Mouse (Mus musculus) ES-E14 (cell line): ENCODE measurements at regions not wholly inside any gene's neighbourhood (a gene's known extent, or its start where the extent isn't known, plus 50 kb on each side); places are given as distances from the start of the nearest gene placed in this dataset.

Source experiments
- DNase-seq: peaks from one replicate; pipeline ENCODE4 v3.0.0-alpha.2; 2013; ENCODE audit warnings: low read depth, low spot score
- H3K27ac ChIP-seq: 2 replicates; pipeline ENCODE4 v1.5.1; 2012; ENCODE audit warnings: low read depth, mild to moderate bottlenecking, low read length, moderate library complexity, mixed read lengths; ENCODE audit not compliant: poor library complexity, insufficient read depth, severe bottlenecking
- H3K36me3 ChIP-seq: 2 replicates; pipeline ENCODE4 v1.6.1; 2012; ENCODE audit warnings: mild to moderate bottlenecking, low read length, moderate library complexity, mixed read lengths; ENCODE audit not compliant: control insufficient read depth, poor library complexity, insufficient read depth, severe bottlenecking
- H3K4me1 ChIP-seq, 2 experiments: fragments of 150-350 bp in 1 of 2; sonication (generic) in 1 of 2; 2 replicates each; pipeline ENCODE4 v1.6.1; 2012; ENCODE audit warnings: low read length in 2 of 2, mild to moderate bottlenecking in 1 of 2, mixed read lengths in 1 of 2; ENCODE audit not compliant: control insufficient read depth in 2 of 2, insufficient read depth in 2 of 2, poor library complexity in 1 of 2
- H3K4me3 ChIP-seq, 2 experiments: fragments of 150-350 bp in 1 of 2; sonication (generic) in 1 of 2; 2 replicates each; pipeline ENCODE4 v1.5.1; 2012; ENCODE audit warnings: low read length in 2 of 2, low read depth in 1 of 2, mild to moderate bottlenecking in 1 of 2, mixed read lengths in 1 of 2; ENCODE audit not compliant: insufficient read depth in 1 of 2, poor library complexity in 1 of 2, severe bottlenecking in 1 of 2
- H3K9ac ChIP-seq: 2 replicates; pipeline ENCODE4 v1.6.1; 2012; ENCODE audit warnings: low read depth, mild to moderate bottlenecking, low read length, mixed read lengths; ENCODE audit not compliant: poor library complexity, insufficient read depth, severe bottlenecking
- H3K9me3 ChIP-seq: fragments of 150-350 bp; sonication (generic); 2 replicates; pipeline ENCODE4 v1.6.1; 2012; ENCODE audit warnings: low read depth, mild to moderate bottlenecking, low read length; ENCODE audit not compliant: control insufficient read depth, insufficient read depth
- CHD2 ChIP-seq: IDR thresholded peaks from 2 replicates; pipeline ENCODE4 v1.6.1; 2014; ENCODE audit warnings: mild to moderate bottlenecking, low read depth, low read length, inconsistent platforms
- HCFC1 ChIP-seq: IDR thresholded peaks from 2 replicates; pipeline ENCODE4 v1.6.1; 2012; ENCODE audit warnings: low read length, inconsistent platforms, borderline replicate concordance; ENCODE audit not compliant: insufficient read depth
- MAFK ChIP-seq: IDR thresholded peaks from 2 replicates; pipeline ENCODE4 v1.6.1; 2014; ENCODE audit warnings: mild to moderate bottlenecking, low read depth, low read length, inconsistent platforms; ENCODE audit not compliant: insufficient read depth
- ZC3H11A ChIP-seq: IDR thresholded peaks from 2 replicates; pipeline ENCODE4 v1.6.1; 2012; ENCODE audit warnings: low read depth, mild to moderate bottlenecking, inconsistent platforms, low read length, borderline replicate concordance
- ZNF384 ChIP-seq: IDR thresholded peaks from 2 replicates; pipeline ENCODE4 v1.6.1; 2012; ENCODE audit warnings: low read depth, low read length, inconsistent platforms
- in situ Hi-C, 2 experiments: fragments of 600-800 bp; cut with MboI; formaldehyde crosslinking; loops; one replicate each; pipeline ENCODE4 v1.15.1; 2025; ENCODE audit warnings: low sequenced_read_pairs in 2 of 2, inconsistent platforms in 1 of 2; ENCODE audit not compliant: unreplicated experiment in 2 of 2

DNA sequence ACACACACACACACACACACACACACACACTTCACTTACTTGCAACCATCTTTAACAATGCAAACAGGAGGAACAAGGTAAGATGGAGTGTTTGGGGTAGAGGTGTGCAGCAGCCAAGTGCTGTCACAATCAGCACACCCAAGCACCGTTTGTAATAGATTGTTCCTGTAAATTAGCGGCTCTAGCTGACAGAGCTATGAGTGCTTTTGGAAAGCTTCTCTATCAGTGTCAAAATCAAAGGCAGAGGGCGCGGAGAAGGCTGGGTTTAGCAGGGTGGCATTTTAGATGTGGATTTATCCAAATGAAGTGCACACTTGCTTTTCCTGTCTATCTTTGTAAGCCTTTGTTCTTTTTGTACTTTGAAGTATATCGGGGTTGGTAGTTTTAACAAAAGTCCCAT lies 184.6 kb downstream of the Cog6 start:
- H3K9me3 ChIP-seq: no peaks in the 10 kb centered on the region
- H3K9ac ChIP-seq: no peak overlapping the region
- H3K27ac ChIP-seq: no peak overlapping the region
- H3K36me3 ChIP-seq: no peaks in the 10 kb centered on the region
- H3K4me1 ChIP-seq: no peaks in the 10 kb centered on the region
- in situ Hi-C loops: loop anchor here in 1 of 2 experiments (25.0 kb wide), 1 partner anchor 570 kb away; the partner anchor contains the start of gene Foxo1
- DNase-seq: no peak
- no peak overlapping the region for H3K4me3 ChIP-seq
- TF ChIP-seq ZC3H11A: no peak

DNA sequence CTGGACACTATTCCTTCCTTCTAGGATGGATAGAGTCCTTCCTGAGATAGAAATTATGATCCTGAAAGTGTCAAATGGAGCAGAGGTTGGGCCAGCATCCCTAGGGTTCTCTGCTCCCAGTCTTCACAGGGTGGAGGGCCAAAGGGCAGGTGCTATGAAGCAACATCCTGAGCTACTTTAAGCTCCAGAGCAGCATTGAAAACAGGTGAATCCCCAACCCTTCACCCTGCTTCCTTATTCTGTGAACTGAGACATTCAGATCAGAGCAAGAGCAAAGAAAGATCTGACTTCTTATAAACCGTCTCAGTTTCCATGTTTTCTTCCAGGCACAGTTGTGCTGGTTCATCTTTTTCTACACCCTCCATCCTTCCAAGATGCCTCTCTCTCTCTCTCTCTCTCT lies 185.1 kb downstream of the Cog6 start:
- Histone ChIP-seq H3K36me3 (no peaks in the 10 kb centered on the region), H3K27ac (no peak overlapping the region), H3K4me3 (no peak overlapping the region), H3K9ac (no peak overlapping the region), H3K9me3 (no peaks in the 10 kb centered on the region), H3K4me1 (no peaks in the 10 kb centered on the region)
- TF ChIP-seq MAFK (no peak), ZC3H11A (no peak), CHD2 (no peak)
- DNase-seq: no peak
- in situ Hi-C loops: loop anchor here in 1 of 2 experiments (25.0 kb wide), 1 partner anchor 570 kb away; the partner anchor contains the start of gene Foxo1

- TF ChIP-seq ZC3H11A (no peak), HCFC1 (no peak), CHD2 (no peak), ZNF384 (no peak), MAFK (no peak)
- in situ Hi-C loops: loop anchor here in 1 of 2 experiments (25.0 kb wide), 1 partner anchor 568 kb away; the partner anchor contains the start of gene Foxo1
- DNase-seq: no peak
- no peaks in the 10 kb centered on the region for H3K36me3 ChIP-seq
- H3K9me3 ChIP-seq: no peaks in the 10 kb centered on the region
- no peak overlapping the region for H3K9ac ChIP-seq
- no peaks in the 10 kb centered on the region for H3K4me1 ChIP-seq
- no peak overlapping the region for H3K4me3 ChIP-seq
- no peak overlapping the region for H3K27ac ChIP-seq
Observed at GRCm38 (mm10) chr3:52830101-52830500, 186.9 kb downstream of the Cog6 start.

DNA sequence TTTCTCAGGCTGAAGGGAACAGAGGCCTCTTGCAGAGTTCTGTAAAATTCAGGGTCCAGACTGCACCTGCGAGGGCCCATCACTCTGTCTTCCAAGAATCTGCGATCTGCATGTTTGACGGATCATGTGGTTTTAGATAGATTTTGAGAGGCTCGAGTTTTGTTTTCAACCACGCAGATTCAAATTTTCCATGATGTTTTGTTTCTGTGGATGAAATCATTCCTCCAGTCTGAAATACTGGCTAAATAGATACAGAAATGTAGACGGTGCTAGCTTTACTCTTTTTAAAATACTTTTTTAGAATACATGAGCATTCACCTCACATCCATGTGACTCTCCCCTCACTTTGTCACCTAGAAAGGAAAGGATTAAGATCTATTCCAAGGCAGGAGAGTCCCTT lies 188.0 kb downstream of the Cog6 start:
- in situ Hi-C loops: loop anchor here in 1 of 2 experiments (25.0 kb wide), 1 partner anchor 567 kb away; the partner anchor contains the start of gene Foxo1
- H3K4me1 ChIP-seq: no peaks in the 10 kb centered on the region
- DNase-seq: no peak
- H3K9ac ChIP-seq: no peak overlapping the region
- H3K27ac ChIP-seq: no peak overlapping the region
- TF ChIP-seq HCFC1: no peak
- TF ChIP-seq CHD2: no peak
- TF ChIP-seq MAFK: no peak
- TF ChIP-seq ZC3H11A: no peak
- no peak for TF ChIP-seq ZNF384
- no peaks in the 10 kb centered on the region for H3K9me3 ChIP-seq
- no peak overlapping the region for H3K4me3 ChIP-seq
- no peaks in the 10 kb centered on the region for H3K36me3 ChIP-seq

GRCm38 (mm10) chr3:52828473-52828872 lies 188.6 kb downstream of the Cog6 start:
- Histone ChIP-seq H3K36me3 (no peaks in the 10 kb centered on the region), H3K9me3 (no peaks in the 10 kb centered on the region), H3K27ac (no peak overlapping the region), H3K9ac (no peak overlapping the region), H3K4me1 (no peaks in the 10 kb centered on the region), H3K4me3 (no peak overlapping the region)
- in situ Hi-C loops: loop anchor here in 1 of 2 experiments (25.0 kb wide), 1 partner anchor 566 kb away; the partner anchor contains the start of gene Foxo1
- no peak for TF ChIP-seq ZC3H11A
- DNase-seq: no peak
